Mouse (Mus musculus) myocyte (in vitro differentiated cells): ENCODE measurements around the gene Copg1. TPM values are rescaled to one million over a fixed set of nuclear protein-coding genes. Genes with fewer than 3 reads are reported as not detected.

Experiments used
- H3K27me3 ChIP-seq: one replicate; pipeline ENCODE4 v1.6.1; 2011; ENCODE audit not compliant: control insufficient read depth, insufficient read depth, insufficient read length
- H3K36me3 ChIP-seq: one replicate; pipeline ENCODE4 v1.6.1; 2011; ENCODE audit not compliant: control insufficient read depth, insufficient read depth
- H3K4me2 ChIP-seq: one replicate; pipeline ENCODE4 v1.6.1; 2011; ENCODE audit warnings: low read depth, control low read depth
- H3K4me3 ChIP-seq: one replicate; pipeline ENCODE4 v1.5.1; 2011; ENCODE audit warnings: mild to moderate bottlenecking, control low read depth, moderate library complexity
- H3K79me2 ChIP-seq: one replicate; pipeline ENCODE4 v1.6.1; 2011; ENCODE audit not compliant: control insufficient read depth, insufficient read depth
- H3ac ChIP-seq: one replicate; pipeline ENCODE4 v1.6.1; 2011; ENCODE audit not compliant: control insufficient read depth, insufficient read length
- CEBPB ChIP-seq: IDR thresholded peaks from 2 replicates; pipeline ENCODE4 v1.6.1; 2011; ENCODE audit warnings: mild to moderate bottlenecking, moderate library complexity; ENCODE audit not compliant: poor library complexity, insufficient read depth, severe bottlenecking
- E2F4 ChIP-seq: IDR thresholded peaks from one replicate; pipeline ENCODE4 v1.6.1; 2011; ENCODE audit warnings: mild to moderate bottlenecking, control low read depth, moderate library complexity; ENCODE audit not compliant: insufficient read depth
- MAX ChIP-seq: IDR thresholded peaks from one replicate; pipeline ENCODE4 v1.6.1; 2011; ENCODE audit warnings: low read depth, mild to moderate bottlenecking, control low read depth
- MYOD1 ChIP-seq, 3 experiments: IDR thresholded peaks; one replicate each; pipeline ENCODE4 v1.6.1; 2011; ENCODE audit warnings: control low read depth in 2 of 3, low read depth in 2 of 3, mild to moderate bottlenecking in 2 of 3, moderate library complexity in 1 of 3; ENCODE audit not compliant: insufficient read length in 2 of 3, control insufficient read depth in 1 of 3
- MYOG ChIP-seq, 3 experiments: IDR thresholded peaks; one replicate each; pipeline ENCODE4 v1.6.1; 2011; ENCODE audit warnings: control low read depth in 2 of 3, low read depth in 2 of 3, mild to moderate bottlenecking in 2 of 3; ENCODE audit not compliant: insufficient read length in 2 of 3, control insufficient read depth in 1 of 3, insufficient read depth in 1 of 3
- POLR2A ChIP-seq: IDR thresholded peaks from one replicate; pipeline ENCODE4 v1.6.1; 2011; ENCODE audit warnings: low read depth, mild to moderate bottlenecking, control low read depth, moderate library complexity; ENCODE audit not compliant: insufficient read length
- POLR2AphosphoS2 ChIP-seq: IDR thresholded peaks from one replicate; pipeline ENCODE4 v1.6.1; 2011; ENCODE audit warnings: low read depth, control low read depth; ENCODE audit not compliant: insufficient read length
- REST ChIP-seq: IDR thresholded peaks from one replicate; pipeline ENCODE4 v1.6.1; 2011; ENCODE audit warnings: mild to moderate bottlenecking, control low read depth, moderate library complexity; ENCODE audit not compliant: insufficient read depth, insufficient read length
- SRF ChIP-seq: IDR thresholded peaks from one replicate; pipeline ENCODE4 v1.6.1; 2011; ENCODE audit warnings: low read depth; ENCODE audit not compliant: control insufficient read depth, insufficient read length
- TCF12 ChIP-seq: IDR thresholded peaks from one replicate; pipeline ENCODE4 v1.6.1; 2011; ENCODE audit warnings: mild to moderate bottlenecking, control low read depth; ENCODE audit not compliant: poor library complexity, insufficient read depth, severe bottlenecking
- TCF3 ChIP-seq: IDR thresholded peaks from one replicate; pipeline ENCODE4 v1.6.1; 2011; ENCODE audit warnings: low read depth, control low read depth; ENCODE audit not compliant: insufficient read length
- USF1 ChIP-seq: IDR thresholded peaks from one replicate; pipeline ENCODE4 v1.6.1; 2011; ENCODE audit warnings: low read depth, mild to moderate bottlenecking, control low read depth, moderate library complexity
- polyA plus RNA-seq: library from polyadenylated mRNA; unstranded; fragments of >200 nt; fragmentation: generic; extraction: Trizol; gene quantifications from one replicate; pipeline ENCODE4 v1.2.1, GENCODE M21; 2012; ENCODE audit warnings: missing spikeins

Gene Copg1
- polyA plus RNA-seq, 1 experiment = 94.2 TPM

DNA sequence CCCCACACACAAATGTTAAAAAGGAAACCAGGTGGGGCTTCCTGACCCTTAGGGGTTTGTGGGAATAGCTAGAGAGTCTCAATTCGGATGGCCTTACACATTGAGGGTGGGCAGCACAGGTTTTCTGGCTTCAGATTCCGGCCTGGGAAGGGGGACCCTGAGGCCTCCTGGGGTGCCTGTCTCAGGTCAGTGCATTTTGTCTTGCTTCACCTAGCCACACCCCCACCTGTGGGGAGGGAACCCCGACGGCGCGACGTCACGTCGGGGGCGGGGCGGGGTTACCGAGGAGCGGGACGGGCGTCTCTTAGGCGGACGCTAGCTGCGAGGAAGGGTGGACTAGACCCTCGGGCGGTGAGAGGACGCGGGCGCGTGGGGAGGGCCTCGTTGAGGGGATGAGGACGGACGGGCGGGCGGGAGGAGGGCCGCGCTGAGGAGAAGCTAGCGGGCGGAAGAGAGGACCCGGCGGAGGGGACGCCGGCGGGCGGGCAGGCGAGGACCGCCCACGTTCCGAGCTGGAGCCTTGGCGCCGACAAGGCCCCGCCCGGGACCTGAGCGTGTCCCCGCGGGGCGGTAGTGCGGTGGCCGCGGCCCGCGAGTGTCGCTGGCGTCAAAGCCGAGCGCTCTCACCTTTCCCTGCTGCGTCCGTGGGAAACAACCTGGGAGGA is 26.2 kb downstream of the Copg1 start, which contains the start of gene Hmces:
Gene Hmces, plus strand, starts transcription at position 275 of the 665 bp plus-strand sequence.
- Histone ChIP-seq H3K27me3 (no peaks in the 10 kb centered on the region), H3K79me2 (peaks cover 5% of the 10 kb centered on the region), H3ac (peak within 1 kb of the TSS; percentile 44), H3K36me3 (peaks cover 21% of the 10 kb centered on the region), H3K4me3 (peak within 1 kb of the TSS; percentile 67), H3K4me2 (peak within 1 kb of the TSS; percentile 74)
- peak; percentile 86 for TF ChIP-seq POLR2AphosphoS2
- TF ChIP-seq REST = no peak
- TF ChIP-seq MYOD1 (IDR thresholded peaks at IDR 0.05; ENCODE audit: control insufficient read depth in 1 of 3, insufficient read length in 2 of 3, low read depth in 2 of 3) = no peak
- TF ChIP-seq TCF12 = no peak
- TF ChIP-seq POLR2A = peak; percentile 80

DNA sequence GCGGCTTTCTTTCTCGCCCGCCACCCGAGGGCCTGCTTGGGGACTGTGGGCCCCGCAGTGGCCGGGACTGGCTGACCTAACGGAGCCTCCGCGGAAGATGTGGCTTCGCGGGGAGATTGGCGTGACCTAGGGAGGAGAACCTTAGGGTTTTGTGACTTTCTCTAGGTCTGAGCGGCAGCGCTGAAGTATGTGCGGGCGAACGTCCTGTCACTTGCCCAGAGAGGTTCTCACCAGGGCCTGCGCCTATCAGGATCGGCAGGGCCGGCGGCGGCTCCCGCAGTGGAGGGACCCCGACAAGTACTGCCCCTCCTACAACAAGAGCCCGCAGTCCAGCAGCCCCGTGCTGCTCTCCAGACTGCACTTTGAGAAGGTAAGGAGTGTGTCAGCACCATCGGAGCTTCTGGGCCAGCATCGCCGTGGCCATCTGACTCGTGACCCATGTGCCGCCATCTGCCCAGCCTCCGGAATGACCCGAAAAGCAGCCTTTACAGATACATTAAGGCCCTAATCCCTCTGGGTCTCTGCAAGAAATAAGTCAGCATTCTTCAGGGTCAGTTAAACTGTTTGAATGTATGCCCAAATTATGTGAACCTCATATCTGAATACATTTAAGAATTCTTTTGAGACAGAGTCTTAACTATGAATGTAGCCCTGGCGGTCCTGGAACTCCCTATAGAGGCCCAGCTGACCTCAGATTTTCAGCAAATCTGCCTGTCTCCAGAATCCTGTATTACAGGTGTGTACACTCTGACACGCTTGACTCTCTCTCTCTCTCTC is 26.9 kb downstream of the Copg1 start:
- no peaks in the 10 kb centered on the region for H3K27me3 ChIP-seq
- H3K4me2 ChIP-seq = peak overlapping the region; percentile 74
- peak overlapping the region; percentile 67 for H3K4me3 ChIP-seq
- TF ChIP-seq E2F4 (no peak), POLR2AphosphoS2 (no peak), MYOD1 (IDR thresholded peaks at IDR 0.05; ENCODE audit: control insufficient read depth in 1 of 3, insufficient read length in 2 of 3, low read depth in 2 of 3) (no peak), TCF3 (no peak), REST (no peak), MAX (no peak), POLR2A (no peak), TCF12 (no peak), CEBPB (no peak), USF1 (no peak), SRF (no peak), MYOG (IDR thresholded peaks at IDR 0.05; ENCODE audit: control insufficient read depth in 1 of 3, insufficient read depth in 1 of 3, insufficient read length in 2 of 3, low read depth in 2 of 3) (no peak)
- peak overlapping the region; percentile 44 for H3ac ChIP-seq
- H3K79me2 ChIP-seq = peaks cover 5% of the 10 kb centered on the region
- H3K36me3 ChIP-seq = peaks cover 15% of the 10 kb centered on the region

DNA sequence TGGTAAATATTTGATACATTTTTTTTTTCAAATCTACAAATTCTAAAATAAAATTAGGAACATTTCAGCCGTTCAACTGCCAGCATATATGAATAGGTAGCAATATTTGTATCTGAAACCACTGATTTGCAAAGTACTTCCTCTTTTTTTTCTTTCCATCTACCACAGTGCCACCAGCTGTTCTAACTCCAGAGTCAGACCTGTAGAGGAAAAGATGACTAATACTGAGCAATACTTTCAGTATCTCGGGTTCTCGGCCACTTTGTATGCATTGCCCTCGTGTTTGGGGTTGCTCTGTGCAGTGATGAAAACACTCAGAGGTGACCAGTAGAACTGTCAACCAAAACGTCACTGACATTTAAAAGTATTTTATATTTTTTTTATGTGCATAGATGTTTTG is 28.3 kb downstream of the Copg1 start:
- TF ChIP-seq MYOG (IDR thresholded peaks at IDR 0.05; ENCODE audit: control insufficient read depth in 1 of 3, insufficient read depth in 1 of 3, insufficient read length in 2 of 3, low read depth in 2 of 3) (no peak), REST (no peak), POLR2AphosphoS2 (no peak), TCF3 (no peak), E2F4 (no peak), SRF (no peak), TCF12 (no peak), POLR2A (no peak), MAX (no peak), CEBPB (no peak), MYOD1 (IDR thresholded peaks at IDR 0.05; ENCODE audit: control insufficient read depth in 1 of 3, insufficient read length in 2 of 3, low read depth in 2 of 3) (no peak), USF1 (no peak)
- H3K36me3 ChIP-seq = peaks cover 9% of the 10 kb centered on the region
- peak overlapping the region; percentile 74 for H3K4me2 ChIP-seq
- H3K27me3 ChIP-seq = no peaks in the 10 kb centered on the region
- H3K4me3 ChIP-seq = peak overlapping the region; percentile 67
- peaks cover 5% of the 10 kb centered on the region for H3K79me2 ChIP-seq
- H3ac ChIP-seq = no peak overlapping the region

- Histone ChIP-seq H3K4me3 (no peak overlapping the region), H3K79me2 (no peaks in the 10 kb centered on the region), H3K36me3 (peaks cover 32% of the 10 kb centered on the region), H3K27me3 (no peaks in the 10 kb centered on the region), H3K4me2 (no peak overlapping the region), H3ac (no peak overlapping the region)
- TF ChIP-seq MAX (no peak), REST (no peak), USF1 (no peak), MYOD1 (IDR thresholded peaks at IDR 0.05; ENCODE audit: control insufficient read depth in 1 of 3, insufficient read length in 2 of 3, low read depth in 2 of 3) (no peak), TCF12 (no peak), SRF (no peak), MYOG (IDR thresholded peaks at IDR 0.05; ENCODE audit: control insufficient read depth in 1 of 3, insufficient read depth in 1 of 3, insufficient read length in 2 of 3, low read depth in 2 of 3) (no peak), TCF3 (no peak)
Observed at GRCm38 (mm10) chr6:87921201-87921600, 33.6 kb downstream of the Copg1 start.
